Mouse (Mus musculus): ENCODE measurements around the gene Nkx2-2. TPM values are rescaled to one million over a fixed set of nuclear protein-coding genes. Genes with fewer than 3 reads are reported as not detected.

Gene Nkx2-2
- polyA plus RNA-seq (2014; fragmentation: Illumina TruSeq; extraction: RNeasy Lipid Tissue Mini Kit (QIAGEN cat#74804); ENCODE audit: low read depth, low replicate concordance) = 1.7 TPM

GRCm38 (mm10) chr2:147193271-147194255, at the start of gene Nkx2-2:
TSS of gene Nkx2-2 (minus strand) at chr2:147194243.

Other genes starting within 250 kb of the Nkx2-2 start
- gene Xrn2, start 181.2 kb downstream of the Nkx2-2 start, polyA plus RNA-seq (2014; fragmentation: Illumina TruSeq; extraction: RNeasy Lipid Tissue Mini Kit (QIAGEN cat#74804); ENCODE audit: low read depth, low replicate concordance) = 157 TPM
- not detected for gene Nkx2-4, start 108.8 kb downstream of the Nkx2-2 start, polyA plus RNA-seq (2014; fragmentation: Illumina TruSeq; extraction: RNeasy Lipid Tissue Mini Kit (QIAGEN cat#74804); ENCODE audit: low read depth, low replicate concordance)
- not detected for gene Pax1, start 167.7 kb upstream of the Nkx2-2 start, polyA plus RNA-seq (2014; fragmentation: Illumina TruSeq; extraction: RNeasy Lipid Tissue Mini Kit (QIAGEN cat#74804); ENCODE audit: low read depth, low replicate concordance)

Data from sigmoid colon, adult 10 weeks (tissue).